Mouse (Mus musculus) limb, embryonic 14.5 days (tissue): Measurements from ENCODE around the gene Rpl11. TPM values are rescaled to one million over a fixed set of nuclear protein-coding genes. Genes with fewer than 3 reads are reported as not detected.
"Not testable (repeated sequence)": the region's sequence is repeated elsewhere in the genome, so short reads cannot be mapped to it uniquely, and the experiment has no call there.

ENCODE experiments used
- ATAC-seq: fragments of 200-750 bp; cut with Nextera tagmentation; 2 replicates; pipeline ENCODE4 v1.8.0; 2017; ENCODE audit warnings: low read depth, moderate number of reproducible peaks, moderate TSS enrichment; ENCODE audit not compliant: low FRiP score
- DNase-seq: peaks from one replicate; pipeline ENCODE4 v3.0.0-alpha.2; 2015; ENCODE audit warnings: low spot score
- H3K27ac ChIP-seq: fragments of 300-500 bp; sonication (generic); replicated peaks from 2 replicates; pipeline ENCODE4 v1.5.1; 2014; ENCODE audit warnings: low read depth, mild to moderate bottlenecking, low read length, moderate library complexity, mixed read lengths
- H3K27me3 ChIP-seq: fragments of 300-500 bp; sonication (generic); 2 replicates; pipeline ENCODE4 v1.6.1; 2014; ENCODE audit warnings: low read length, mixed read lengths; ENCODE audit not compliant: control insufficient read depth, insufficient read depth
- H3K36me3 ChIP-seq: fragments of 300-500 bp; sonication (generic); 2 replicates; pipeline ENCODE4 v1.6.1; 2014; ENCODE audit warnings: mild to moderate bottlenecking, low read length, moderate library complexity, mixed read lengths; ENCODE audit not compliant: control insufficient read depth, insufficient read depth
- H3K4me1 ChIP-seq: fragments of 300-500 bp; sonication (generic); 2 replicates; pipeline ENCODE4 v1.6.1; 2014; ENCODE audit warnings: antibody characterized with exemption, low read length, mixed read lengths; ENCODE audit not compliant: control insufficient read depth, insufficient read depth
- H3K4me2 ChIP-seq: fragments of 300-500 bp; sonication (generic); replicated peaks from 2 replicates; pipeline ENCODE4 v1.6.1; 2014; ENCODE audit warnings: low read depth, mild to moderate bottlenecking, low read length, moderate library complexity; ENCODE audit not compliant: severe bottlenecking
- H3K4me3 ChIP-seq: fragments of 300-500 bp; sonication (generic); replicated peaks from 2 replicates; pipeline ENCODE4 v1.5.1; 2014; ENCODE audit warnings: low read length
- H3K9ac ChIP-seq: fragments of 300-500 bp; sonication (generic); 2 replicates; pipeline ENCODE4 v1.6.1; 2014; ENCODE audit warnings: mild to moderate bottlenecking, low read depth, low read length, moderate library complexity; ENCODE audit not compliant: severe bottlenecking
- H3K9me3 ChIP-seq: fragments of 300-500 bp; sonication (generic); 2 replicates; pipeline ENCODE4 v1.6.1; 2016; ENCODE audit warnings: low read length; ENCODE audit not compliant: control insufficient read depth
- POLR2A ChIP-seq: fragments of 200-500 bp; IDR thresholded peaks from 2 replicates; pipeline ENCODE4 v1.8.0; 2012; ENCODE audit warnings: inconsistent platforms, mild to moderate bottlenecking, moderate library complexity, borderline replicate concordance; ENCODE audit not compliant: insufficient read depth, insufficient read length; ENCODE audit errors: extremely low read depth
- WGBS: fragments of 180-500 bp; shearing (Covaris S2); extraction: QIAGEN DNeasy Blood & Tissue Kit; methylation state at CpG from one replicate; pipeline ENCODE4 v1.1.7; 2014; 5-methylcytosine and 5-hydroxymethylcytosine counted together
- polyA plus RNA-seq, 2 experiments: library from polyadenylated mRNA; depleted of rRNA in 1 of 2; stranded (reverse) in 1 of 2; unstranded in 1 of 2; fragments of >200 nt; fragmentation: Nextera tagmentation in 1 of 2; extraction: Ambion mirVana in 1 of 2; gene quantifications; 2 replicates each; pipeline versions ENCODE4 v1.2.1 to v1.2.3; 2012 to 2014

Rpl11 gene
- polyA plus RNA-seq, 2 experiments: 591 to 1,343 TPM

DNA sequence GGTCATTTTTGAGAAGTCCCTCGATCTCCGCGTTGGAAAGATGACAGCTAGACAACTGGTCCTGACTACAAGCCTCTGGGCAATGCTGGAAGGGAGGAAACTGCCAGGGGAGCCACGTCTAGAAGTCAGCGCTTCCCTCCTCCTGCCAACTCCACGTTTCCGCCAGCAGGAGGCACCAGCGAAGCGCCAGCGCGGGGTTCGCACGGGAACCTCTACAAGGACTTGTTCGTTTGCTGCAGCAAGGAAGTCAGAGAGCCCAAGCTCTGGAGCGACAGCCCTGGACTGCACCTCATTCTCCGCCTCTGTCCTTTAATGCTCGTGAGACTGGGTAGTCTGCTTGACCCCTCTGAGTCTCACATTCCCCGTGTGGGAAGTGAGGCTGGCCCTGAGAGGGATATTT is 16.7 kb upstream of the Rpl11 start:
- Histone ChIP-seq H3K27ac (no peak overlapping the region; the same call in 1 of the 2 replicates), H3K36me3 (no peaks in the 10 kb centered on the region), H3K27me3 (no peaks in the 10 kb centered on the region), H3K9me3 (no peaks in the 10 kb centered on the region), H3K4me1 (peaks cover 11% of the 10 kb centered on the region), H3K4me3 (no peak overlapping the region), H3K4me2 (no peak overlapping the region), H3K9ac (no peak overlapping the region)
- no peak for TF ChIP-seq POLR2A
- WGBS: 4% methylated on average over 18 of the region's 18 CpGs
- DNase-seq: peak; percentile 75
- peak; percentile 76 for ATAC-seq

DNA sequence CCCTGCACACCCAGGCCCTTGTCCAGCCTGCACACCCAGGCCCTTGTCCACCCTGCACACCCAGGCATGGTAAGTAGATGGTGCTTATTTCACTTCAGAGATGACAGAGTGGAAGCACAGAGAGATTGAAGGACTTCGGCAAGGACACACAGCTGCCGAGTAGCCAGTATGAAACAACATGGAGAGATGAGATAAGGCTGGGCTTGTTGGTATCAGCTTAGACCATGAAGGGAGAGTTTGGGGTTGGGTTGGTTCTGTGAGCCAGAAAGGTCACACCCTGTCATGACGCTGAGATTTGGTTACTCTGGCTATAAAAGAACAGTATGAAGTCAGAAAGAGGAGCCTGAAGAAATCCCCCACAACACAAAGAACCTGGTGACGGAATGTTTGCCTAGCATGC is 16.1 kb upstream of the Rpl11 start:
- H3K36me3 ChIP-seq: no peaks in the 10 kb centered on the region
- peaks cover 11% of the 10 kb centered on the region for H3K4me1 ChIP-seq
- H3K4me3 ChIP-seq: no peak overlapping the region
- 79% methylated on average over 4 of the region's 4 CpGs for WGBS
- no peaks in the 10 kb centered on the region for H3K9me3 ChIP-seq
- no peak overlapping the region for H3K9ac ChIP-seq
- H3K4me2 ChIP-seq: no peak overlapping the region
- no peak for TF ChIP-seq POLR2A
- ATAC-seq (no peak), DNase-seq (no peak)
- no peak overlapping the region for H3K27ac ChIP-seq
- H3K27me3 ChIP-seq: no peaks in the 10 kb centered on the region

DNA sequence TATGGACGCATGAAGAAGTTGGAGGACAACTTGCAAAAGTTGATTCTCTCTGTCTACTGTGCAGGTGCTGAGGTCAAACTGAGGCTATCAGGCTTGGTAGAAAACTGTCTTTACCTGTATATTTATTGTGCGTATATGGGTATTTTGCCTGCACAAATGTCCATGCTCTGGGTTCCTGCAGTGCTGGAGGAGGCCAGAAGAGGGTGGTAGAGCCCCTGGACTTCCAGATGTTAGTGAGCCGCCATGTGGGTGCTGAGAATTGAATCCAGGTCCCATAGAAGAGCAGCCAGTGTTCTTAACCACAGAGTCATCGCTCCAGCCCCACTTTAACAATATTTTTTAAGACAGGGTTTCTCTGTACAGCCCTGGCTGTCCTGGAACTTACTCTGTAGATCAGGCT is 9.9 kb upstream of the Rpl11 start:
- Histone ChIP-seq H3K27me3 (no peaks in the 10 kb centered on the region), H3K4me2 (no peak overlapping the region), H3K27ac (no peak overlapping the region), H3K9ac (no peak overlapping the region), H3K4me1 (no peaks in the 10 kb centered on the region), H3K9me3 (no peaks in the 10 kb centered on the region), H3K36me3 (no peaks in the 10 kb centered on the region), H3K4me3 (no peak overlapping the region)
- DNase-seq (no peak), ATAC-seq (no peak)
- TF ChIP-seq POLR2A: no peak
- 92% methylated on average over 4 of the region's 4 CpGs for WGBS

DNA sequence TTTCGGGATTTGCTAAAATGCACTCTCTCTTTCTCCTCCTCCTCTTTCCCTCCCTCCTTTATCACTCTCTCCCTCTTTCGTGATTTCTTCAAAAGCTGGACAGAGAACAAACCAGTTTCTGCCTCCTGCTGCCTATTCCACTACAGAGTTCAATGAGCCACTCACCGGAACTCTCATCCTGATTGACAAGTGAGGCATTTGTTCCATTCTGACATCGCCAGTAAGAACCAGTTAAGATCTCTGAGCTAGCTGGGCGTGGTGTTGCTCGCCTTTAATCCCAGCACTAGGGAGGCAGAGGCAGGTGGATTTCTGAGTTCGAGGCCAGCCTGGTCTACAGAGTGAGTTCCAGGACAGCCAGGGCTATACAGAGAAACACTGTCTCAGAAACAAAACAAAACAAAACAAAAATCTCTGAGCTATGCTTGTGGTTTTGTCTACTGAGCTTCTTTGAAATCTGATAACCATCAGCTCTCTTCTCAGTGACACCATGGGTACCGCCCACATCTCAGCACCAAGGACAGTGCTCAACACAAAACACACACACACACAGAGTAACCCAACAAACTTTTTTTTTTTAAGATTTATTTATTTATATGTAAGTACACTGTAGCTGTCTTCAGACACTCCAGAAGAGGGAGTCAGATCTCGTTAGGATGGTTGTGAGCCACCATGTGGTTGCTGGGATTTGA is 6.7 kb upstream of the Rpl11 start:
- H3K9ac ChIP-seq, DNase-seq, H3K27ac ChIP-seq, H3K27me3 ChIP-seq, H3K4me3 ChIP-seq, ATAC-seq, H3K9me3 ChIP-seq, H3K4me1 ChIP-seq, H3K4me2 ChIP-seq, H3K36me3 ChIP-seq: not testable (repeated sequence)
- 65% methylated on average over 8 of the region's 9 CpGs for WGBS

DNA sequence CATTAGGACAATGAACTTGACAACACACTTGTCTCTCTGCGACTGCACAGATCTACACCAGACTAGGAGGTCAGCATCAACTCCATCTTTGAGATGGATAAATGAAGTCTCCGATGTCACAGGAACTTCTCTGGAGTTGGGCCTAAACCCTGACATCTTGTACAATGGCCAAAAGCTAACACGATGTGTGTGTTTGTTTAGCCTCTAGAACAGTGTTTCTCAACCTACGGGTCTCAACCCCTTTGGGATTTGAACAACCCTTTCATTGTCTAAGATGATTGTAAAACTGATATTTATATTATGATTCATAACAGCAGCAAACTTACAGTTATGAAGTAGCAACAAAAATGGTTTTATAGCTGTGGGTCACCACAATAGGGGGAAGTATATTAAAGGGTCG is 4.7 kb upstream of the Rpl11 start:
- H3K9me3 ChIP-seq: no peaks in the 10 kb centered on the region
- no peak overlapping the region for H3K4me3 ChIP-seq
- DNase-seq (no peak), ATAC-seq (no peak)
- H3K27ac ChIP-seq: no peak overlapping the region
- H3K27me3 ChIP-seq: no peaks in the 10 kb centered on the region
- H3K4me1 ChIP-seq: no peaks in the 10 kb centered on the region
- no peak overlapping the region for H3K4me2 ChIP-seq
- TF ChIP-seq POLR2A: no peak
- 89% methylated on average over 5 of the region's 5 CpGs for WGBS
- H3K9ac ChIP-seq: no peak overlapping the region
- H3K36me3 ChIP-seq: no peaks in the 10 kb centered on the region

DNA sequence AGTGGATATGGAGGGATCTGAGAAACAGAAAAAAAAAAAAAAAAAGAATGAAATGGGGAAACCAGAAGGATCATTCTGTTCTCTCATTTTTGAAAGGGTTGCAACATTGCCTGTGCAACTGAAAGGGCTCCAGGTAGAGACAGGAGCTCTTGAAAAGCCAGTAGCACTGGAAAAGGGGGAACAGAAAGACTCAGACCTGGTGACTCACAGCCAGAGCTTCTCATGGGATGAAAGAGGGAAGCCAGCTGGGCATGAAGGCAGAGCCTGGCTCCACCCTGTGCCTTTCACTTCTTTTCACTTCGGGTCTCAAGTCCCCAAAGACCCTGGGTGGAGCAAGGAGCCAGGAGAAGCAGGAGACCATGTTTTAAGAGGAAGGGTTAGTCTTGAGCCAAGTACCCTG is 2.8 kb upstream of the Rpl11 start:
- H3K4me2 ChIP-seq: no peak overlapping the region
- DNase-seq: no peak
- H3K36me3 ChIP-seq: peaks cover 12% of the 10 kb centered on the region
- H3K27me3 ChIP-seq: no peaks in the 10 kb centered on the region
- no peaks in the 10 kb centered on the region for H3K9me3 ChIP-seq
- 54% methylated on average over 1 of the region's 1 CpGs for WGBS
- H3K4me3 ChIP-seq: no peak overlapping the region
- no peak for ATAC-seq
- H3K4me1 ChIP-seq: peaks cover 10% of the 10 kb centered on the region
- TF ChIP-seq POLR2A: no peak
- no peak overlapping the region for H3K27ac ChIP-seq
- H3K9ac ChIP-seq: no peak overlapping the region
